Mouse (Mus musculus): ENCODE data around the gene Armt1.
"Not testable (repeated sequence)": the region's sequence is repeated elsewhere in the genome, so short reads cannot be mapped to it uniquely, and the experiment has no call there.

Armt1 gene

DNA sequence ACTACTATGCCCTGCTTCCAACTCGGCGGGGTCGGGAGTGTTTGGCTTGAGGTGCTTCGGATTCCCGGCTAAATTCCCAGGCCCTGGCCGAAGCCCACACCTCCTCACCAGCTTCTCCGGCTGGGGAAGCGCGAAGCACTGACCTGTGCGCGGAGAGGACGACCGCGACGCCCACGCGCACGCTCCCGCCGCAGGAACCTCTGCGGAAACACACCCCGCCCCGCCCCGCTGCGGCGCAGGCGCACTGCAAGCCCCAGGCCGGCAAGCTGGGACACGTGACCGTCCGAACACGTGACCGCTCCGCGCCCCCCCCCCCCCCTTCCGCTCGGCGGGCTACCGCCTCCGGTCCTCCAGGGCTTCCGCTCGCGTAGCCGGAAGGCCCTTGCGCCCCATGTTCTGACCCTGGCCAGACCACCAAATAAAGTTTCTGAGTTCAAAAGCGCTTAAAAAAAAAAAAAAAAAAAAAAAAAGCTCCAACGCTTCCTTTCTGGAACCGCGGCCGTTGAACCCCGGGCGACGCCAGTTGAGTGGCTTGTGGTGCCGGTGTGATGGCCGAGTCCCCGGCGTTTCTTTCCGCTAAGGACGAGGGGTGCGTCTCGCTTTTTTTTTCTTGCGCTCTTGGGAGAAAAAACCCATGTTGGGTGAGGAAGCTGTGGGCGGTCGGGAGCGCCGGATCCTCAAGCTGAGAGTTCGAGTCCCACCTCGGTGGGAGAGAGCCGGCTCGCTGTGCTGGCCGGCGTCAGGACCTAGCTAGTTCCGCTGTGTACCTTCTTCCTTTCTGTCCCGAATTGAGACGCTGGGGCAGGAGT, at the start of gene Armt1, which contains the start of gene Rmnd1:
Gene Armt1, plus strand, starts transcription at position 345 of the 809 bp plus-strand sequence.
Gene Rmnd1, minus strand, starts transcription at position 266 of the 809 bp plus-strand sequence.
- peak; percentile 94 for DNase-seq (ENCODE audit: low spot score)

DNA sequence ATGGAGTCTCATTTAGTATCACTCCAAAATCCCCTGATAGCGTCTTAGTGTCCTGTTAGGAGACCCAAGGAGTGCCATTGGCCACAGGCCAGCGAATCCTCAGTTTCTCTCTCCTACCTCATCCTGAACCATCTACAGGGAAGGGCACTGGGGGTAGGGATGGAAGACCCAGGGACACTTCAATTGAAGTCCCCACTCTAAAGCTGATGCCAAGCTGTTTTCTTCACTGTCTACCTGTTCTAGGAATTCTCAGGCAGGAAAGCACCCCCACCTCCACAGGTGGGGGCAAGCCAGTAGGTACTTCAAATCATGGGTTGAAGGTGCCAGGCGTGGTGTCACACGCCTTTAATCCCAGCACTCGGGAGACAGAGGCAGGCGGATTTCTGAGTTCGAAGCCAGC, 48.0 kb upstream of the Armt1 start:
- DNase-seq (ENCODE audit: low spot score), result no peak

DNA sequence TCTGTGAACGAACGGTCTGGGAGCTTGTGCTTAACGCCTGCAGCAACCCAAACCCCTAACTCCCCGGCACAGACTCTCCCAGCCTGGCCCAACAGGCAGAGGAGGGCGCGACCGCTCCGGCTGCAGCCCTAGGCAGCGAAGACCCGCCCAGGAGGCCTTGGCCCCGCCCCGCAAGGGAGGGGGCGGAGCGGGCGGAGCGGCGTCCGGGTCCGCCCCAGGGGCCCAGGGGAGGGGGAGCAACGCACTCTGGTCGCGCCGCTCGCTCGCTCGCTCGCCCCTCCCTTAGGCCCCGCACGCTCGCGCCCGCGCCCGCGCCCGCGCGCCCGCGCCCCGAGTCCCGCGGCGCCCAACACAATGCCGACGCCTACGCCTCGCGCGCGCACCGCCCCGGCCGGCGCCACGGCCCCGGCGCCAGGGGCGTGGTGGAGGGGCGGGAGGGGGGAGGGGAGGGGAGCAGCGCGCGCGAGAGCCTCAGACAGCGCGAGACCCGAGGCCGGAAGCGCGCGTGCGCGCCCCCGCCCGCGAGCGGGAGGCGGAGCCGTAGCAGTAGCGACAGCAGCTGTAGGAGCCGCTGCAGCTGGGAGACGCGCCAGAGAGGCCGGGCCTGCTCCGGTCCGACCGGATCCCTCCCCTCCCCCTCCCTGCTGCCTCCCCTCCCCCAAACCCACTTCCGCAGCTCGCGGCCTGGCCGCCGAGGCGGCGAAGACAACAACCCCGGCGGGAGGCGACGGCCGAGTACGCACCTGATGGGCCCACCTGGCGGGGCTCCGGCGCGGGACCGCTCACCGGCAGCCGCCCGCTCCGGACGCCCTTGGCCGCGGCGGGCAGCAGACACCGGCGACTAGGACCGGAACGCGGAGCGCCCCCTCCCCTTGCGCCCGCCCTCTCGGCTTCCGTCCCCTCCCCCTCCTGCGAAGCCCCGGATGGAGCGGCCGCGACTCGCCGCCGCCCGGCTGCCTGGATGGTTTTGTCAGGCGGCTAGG, 45.4 kb upstream of the Armt1 start:
- DNase-seq (ENCODE audit: low spot score), result peak; percentile 91

DNA sequence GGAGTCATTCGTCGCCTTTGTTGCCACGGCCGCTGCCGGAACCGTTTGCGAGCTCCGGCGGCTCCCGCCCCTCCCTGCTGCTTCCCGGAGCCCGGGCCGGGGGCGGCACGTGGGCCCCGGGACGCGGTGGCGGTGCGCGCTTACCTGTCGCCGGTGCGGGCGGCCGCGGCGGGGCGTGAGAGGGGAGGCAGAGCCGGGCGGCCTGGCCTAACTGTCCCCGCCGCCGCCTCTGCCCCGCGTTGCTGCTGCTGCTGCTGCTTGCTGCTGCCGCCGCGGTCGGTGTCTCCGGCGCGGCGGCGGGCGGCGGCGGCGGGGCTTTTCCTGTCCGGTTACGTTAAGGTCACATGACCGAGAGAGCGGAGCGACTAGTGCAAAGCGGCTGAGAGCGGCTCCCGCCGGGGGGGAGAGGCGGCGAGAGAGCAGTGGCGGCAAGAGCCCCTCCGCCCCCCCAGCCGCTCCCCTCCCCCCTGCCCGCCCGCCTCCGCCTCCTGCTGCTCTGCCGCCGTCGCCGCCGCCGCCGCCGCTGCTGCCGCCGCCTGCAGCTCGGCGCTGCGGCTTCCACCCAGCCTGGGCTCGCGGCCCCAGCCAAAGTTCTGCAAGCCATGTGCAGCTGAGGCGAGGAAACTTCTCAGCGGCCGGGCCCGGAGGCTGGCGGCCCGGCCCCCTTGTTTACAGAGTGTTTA, 44.4 kb upstream of the Armt1 start, which contains the start of gene Zbtb2:
Gene Zbtb2, minus strand, starts transcription at position 408 of the 683 bp plus-strand sequence.
- DNase-seq (ENCODE audit: low spot score), result peak; percentile 67

DNA sequence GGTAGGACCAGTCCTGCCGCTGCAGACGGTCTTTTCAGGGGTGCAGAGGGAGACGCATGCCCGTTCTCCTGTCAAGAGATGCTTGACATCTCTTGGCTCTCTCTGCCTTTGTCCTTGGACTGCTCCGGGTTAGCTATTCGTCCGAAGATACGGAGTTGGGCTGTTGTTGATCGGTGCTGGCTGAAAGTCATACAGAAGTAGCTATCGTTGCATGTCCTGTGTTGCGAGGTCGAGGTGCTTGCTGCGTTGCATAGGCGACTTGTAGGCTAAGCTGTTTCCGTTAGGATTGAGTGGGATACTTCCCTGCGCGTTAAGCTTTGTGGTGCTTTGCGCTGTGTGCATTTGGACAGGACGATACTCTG, 43.9 kb upstream of the Armt1 start:
- DNase-seq (ENCODE audit: low spot score), result peak; percentile 39

DNA sequence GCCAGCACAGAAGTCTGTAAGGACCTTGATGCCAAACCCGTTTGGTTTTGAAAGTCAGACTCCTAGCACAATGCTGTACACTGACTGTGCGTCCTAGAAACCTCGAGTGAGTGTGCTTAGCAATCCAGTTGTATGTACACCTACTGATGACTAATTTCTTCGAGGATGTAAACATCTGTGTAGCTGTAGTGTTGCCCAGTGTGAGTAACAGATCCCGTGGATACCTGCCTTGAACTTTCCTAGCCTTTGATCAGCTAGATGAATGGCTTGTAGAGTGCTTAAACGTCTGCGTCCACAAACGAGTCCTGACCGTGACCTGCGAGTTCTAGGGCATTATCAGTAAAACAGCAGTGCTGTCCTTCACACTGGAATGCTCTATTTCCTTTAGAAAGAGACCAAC, 43.2 kb upstream of the Armt1 start:
- no peak for DNase-seq (ENCODE audit: low spot score)

DNA sequence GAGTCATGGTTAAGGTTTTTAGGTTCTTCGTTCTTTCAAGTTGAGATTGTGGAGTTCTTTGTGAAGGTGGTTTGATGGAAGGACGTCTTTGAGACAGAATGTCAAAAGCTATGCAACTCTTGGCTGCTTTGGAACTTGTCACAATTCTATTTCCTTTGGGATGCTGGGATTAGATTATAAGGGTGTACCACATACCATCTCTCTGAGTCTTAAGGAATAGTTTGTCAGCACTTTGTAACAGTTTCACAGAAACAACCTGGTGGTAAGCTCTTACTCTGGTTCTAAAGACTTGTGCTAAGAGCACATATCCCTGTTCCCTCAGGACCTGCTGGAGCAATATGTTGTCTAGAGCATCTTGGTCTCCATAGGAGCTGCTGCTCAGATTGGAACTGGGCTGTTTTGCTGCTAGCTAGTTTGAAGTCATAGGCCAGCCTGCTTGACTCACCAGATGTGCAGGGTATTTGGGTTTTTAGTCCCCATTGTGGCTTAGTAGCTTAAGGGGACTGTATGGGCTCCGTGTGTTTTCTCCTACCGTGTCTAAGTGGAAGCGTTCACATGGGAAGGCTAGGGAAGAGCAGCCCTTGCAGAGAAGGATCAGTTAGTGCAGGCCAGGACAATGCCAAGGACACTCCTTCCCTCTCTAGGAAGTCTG, 42.7 kb upstream of the Armt1 start:
- no peak for DNase-seq (ENCODE audit: low spot score)

DNA sequence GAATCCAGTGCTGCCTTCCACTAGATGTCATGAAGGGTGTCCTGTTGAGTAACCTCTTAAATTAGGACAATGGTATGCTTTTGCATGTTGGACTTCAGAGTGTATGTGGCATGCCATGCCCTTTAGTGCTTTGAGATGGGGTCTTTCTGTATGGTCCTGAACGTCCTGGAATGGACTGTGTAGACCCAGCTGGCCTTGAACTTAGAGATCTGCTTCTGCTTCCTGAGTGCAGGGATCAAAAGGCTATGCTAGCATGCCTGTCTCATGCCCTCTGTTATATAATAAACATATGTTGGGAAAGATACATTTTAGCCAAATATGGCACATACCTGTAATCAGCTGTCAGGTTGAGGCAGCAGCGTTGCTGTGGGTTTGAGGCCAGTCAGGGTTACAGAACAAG, 41.7 kb upstream of the Armt1 start:
- no peak for DNase-seq (ENCODE audit: low spot score)

DNA sequence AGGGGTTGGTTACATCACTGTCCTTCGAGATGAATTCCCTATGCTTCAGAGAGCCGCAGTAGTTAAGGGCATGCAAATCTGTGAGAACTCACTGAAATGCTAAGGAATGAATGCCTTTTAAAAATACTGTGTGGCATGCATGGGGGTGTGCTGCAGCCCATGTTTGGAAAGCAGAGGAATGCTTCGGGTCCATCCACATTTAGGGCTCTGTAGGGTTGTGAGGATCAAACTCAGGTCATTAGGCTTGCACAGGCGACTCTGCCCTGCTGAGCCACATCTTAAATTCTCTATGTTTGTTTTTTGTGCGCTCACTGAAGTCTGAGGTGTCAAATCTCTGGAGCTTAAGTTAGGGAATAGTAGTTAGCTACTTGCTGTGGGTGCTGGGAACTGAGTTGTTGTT, 41.2 kb upstream of the Armt1 start:
- no peak for DNase-seq (ENCODE audit: low spot score)

DNA sequence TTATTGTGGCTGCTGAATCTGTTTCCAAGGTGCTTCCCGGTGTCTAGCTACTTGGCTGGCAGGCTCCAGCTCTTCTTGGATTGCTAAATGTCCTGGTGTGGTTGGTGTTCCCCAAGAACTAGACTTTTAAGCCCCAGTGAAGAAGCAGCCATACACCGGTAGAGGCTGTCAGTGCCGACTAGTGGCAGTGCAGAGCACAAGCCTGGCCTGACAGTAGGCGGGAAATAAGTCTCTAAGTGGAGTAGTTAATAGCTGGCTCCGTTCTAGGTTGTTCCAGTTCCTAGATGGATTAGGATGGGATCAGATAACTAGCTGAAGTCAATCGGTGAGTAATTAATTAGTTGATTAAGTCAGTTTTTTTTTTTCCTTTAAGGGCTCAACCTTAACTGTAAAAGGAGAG, 40.4 kb upstream of the Armt1 start:
- peak; percentile 40 for DNase-seq (ENCODE audit: low spot score)

DNA sequence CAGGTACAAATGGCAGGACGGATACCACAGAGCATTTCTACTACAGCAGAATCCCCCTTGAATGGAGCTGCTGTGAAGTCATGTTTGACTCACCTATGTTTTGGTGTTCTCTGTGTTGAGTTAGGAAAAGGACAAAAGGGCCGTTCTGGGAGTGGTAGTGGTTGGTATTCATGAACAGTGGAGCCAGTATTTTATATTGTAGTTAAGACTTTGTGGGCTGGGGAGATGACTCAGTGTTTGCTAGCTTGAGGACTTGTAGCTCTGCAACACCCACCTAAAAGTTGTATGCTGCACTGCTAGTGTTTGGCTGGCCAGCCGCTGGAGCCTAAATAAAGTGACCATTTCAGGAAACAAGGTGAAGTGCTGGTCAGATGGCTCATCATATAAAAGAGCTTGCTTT, 36.9 kb upstream of the Armt1 start:
- no peak for DNase-seq (ENCODE audit: low spot score)

DNA sequence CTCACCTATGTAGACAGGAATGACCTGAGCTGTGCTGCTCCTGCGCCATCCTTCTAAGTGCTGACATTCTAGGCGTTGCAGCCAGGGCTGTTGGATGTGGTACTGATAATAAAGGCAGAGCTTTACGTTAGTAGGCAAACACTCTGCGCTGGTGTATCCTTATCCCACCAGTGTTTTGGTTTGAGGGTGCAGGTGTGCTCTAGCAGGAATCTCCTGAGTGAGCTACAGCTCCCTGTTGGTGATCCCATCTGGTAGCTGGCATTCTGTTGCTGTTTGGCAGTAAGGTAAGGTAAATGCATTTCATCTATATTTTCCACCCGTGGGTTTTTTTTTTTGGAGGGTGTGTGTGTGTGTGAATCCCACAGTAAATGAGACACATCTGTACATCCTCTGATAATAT, 34.2 kb upstream of the Armt1 start:
- DNase-seq (ENCODE audit: low spot score), result no peak

DNA sequence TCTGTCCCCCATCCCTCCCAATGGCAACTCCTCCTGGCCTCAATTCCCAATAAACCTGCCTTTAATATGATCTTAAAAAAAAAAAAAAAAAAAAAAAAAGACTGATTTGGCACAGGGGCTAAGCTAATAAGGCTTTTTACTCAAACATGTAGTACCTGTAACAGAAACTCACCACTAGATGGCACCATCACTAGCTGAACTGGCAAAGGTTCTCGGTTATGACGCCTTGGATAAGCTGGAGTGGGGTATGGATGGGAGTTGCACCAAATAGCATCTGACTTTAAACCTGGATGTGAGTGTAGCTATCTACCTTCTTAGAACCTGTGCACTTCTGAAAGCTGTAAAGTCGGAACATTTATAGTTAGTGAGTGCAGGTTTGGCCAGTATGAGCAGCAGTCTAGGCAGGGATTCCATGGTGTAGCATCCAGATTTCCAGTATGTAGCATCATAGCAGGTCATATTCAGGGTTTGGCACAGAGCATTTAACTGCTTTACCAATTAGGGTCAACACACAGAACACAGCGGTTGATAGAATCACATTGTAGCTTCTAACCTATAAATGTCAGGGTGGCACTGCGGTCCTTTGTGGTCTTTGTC, 27.3 kb upstream of the Armt1 start:
- peak; percentile 83 for DNase-seq (ENCODE audit: low spot score)

DNA sequence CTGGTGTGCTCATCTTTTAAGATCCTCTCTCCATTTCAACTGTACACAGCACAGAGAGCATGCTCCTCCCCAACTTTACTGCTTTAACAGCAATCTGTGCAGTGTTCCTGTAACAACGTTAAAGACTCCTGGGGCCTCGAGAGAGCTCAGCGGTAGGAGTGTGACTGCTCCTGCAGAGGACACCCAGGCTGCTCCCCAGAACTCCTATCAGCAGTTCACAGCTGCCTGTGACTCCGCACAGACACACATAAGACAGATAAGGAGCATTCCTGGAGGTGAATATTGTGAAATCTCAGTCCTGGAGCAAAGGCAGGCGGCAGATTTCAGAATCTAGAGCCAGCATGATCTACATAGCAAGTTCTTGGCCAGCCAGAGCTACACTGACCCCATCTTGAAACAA, 26.8 kb upstream of the Armt1 start:
- DNase-seq (ENCODE audit: low spot score), result no peak

DNA sequence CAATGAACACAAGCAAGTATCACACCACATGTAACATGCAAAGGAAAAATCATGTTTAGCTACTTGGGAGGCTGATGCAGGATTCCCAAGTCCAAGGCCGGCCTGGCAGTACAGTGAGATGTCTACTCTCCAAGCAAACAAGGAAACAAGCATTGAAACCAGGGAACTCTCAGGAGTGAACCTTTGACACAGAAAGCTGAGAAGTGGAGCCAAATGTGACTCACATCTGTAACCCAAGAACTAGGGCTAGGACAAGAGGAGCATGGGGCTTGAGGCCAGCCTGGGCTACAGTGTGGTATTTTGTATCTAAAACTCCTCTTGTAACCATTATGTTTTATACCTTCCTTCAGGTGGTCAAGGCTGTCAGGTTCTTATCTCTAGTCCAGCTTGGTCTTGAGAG, 25.1 kb upstream of the Armt1 start:
- no peak for DNase-seq (ENCODE audit: low spot score)

DNA sequence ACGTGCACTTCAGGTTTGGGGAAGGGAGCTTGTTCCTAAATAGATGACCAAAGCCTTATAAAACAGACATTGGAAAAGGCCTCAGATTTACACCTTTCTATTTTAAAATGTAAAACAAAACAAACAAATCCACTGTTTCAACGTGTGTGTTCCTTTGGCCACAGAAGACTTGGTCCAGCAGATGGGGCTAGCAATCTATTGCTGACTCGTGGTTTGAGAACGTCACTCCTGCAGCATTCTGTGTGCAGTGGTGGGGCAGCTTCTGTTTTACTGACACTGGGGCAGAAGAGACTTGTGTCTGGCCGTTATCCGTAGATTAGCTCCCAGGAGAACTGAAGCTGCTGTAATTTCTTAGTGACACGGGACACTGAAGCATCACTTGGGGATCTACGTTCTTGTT, 7.0 kb upstream of the Armt1 start:
- no peak for DNase-seq (ENCODE audit: low spot score)

DNA sequence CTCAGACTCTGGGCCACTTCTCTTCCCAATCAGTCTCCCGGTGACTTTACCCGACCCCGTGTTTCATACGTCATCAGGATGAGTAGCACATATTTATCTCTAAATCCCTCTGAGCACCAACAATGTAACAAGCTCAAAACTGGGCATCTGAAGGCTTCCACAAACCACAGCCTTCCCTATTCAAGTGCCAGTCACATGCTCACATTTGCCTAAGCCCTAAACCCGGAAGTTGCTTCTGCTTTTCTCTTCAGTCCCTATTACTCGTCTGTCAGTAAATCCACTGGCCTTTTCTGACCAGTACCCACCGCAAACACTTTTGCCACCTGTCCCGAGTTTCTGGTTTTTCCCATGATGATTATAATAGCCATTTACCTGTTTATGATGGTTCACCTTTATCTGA, 1.9 kb upstream of the Armt1 start:
- DNase-seq (ENCODE audit: low spot score), result no peak

DNA sequence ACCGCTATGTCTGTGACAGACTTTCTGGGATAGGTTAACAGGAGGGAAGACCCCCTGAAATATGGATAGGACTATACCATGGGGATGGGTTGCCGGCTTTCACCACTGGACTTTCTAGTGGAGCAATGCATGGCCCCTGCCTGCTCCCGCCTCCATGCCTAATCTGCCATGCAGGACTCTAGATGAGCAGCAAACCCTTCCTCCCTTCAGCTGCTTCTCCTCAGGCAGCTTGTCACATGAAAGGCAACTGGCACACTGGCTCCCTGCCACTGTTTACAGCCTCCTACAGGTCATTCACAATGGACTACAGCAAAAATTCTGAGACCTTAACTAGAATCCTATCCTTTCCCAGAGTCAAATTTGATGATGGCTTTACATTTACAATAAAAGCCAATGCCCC, 1.4 kb upstream of the Armt1 start:
- no peak for DNase-seq (ENCODE audit: low spot score)

DNA sequence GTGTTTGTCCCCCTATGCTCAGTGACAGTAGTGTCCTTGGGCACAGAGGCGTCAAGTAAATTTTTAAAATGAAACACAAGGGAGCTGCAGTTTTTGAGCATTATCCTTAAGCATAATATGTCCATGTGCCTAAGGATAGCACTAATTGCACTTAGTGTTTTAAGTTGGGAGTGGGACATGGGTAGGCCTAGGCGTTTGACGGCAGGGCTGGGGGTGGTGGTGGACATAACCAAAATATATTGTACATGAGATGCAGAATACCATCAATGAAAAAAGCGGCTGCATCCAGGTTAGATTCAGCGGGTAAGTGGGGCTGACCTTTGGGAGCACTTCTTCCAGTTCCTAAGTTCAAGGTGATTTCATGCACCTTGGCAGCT, 533 bp upstream of the Armt1 start:
- DNase-seq (ENCODE audit: low spot score), result no peak

DNA sequence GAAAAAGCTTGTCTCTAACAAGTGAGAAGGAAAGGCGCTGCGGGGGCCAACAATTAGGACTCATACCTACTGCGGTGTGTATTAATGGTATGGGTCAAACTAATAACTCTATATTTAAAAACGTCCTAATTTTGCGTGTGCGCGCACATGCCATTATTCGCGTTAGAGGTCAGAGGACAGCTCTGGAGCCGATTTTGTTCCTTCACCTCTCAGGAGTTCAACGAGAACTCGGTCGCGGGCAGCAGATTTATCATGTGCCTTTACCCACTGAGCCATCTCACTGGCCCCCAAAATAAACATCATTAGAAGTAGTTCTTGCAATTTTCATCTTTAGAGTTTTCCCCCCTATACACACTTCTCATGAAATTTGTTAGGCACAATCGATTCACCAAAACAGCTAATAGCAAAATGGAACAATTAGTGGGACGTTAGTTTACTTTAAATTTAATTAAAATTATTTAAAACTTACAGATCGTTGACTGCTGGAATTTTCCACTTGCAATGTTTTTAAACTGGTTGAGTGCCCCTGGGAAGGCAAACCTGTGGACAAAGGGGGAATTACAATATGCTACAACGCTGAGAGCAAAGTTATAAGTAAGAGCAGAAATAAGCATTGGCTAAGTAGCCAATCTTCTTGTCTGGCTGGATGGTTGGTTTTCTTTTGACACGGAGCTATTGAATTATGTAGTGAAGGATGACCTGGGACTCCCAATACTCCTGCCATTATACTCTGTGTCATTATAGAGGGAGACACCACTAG, 909 bp downstream of the Armt1 start:
- peak; percentile 49 for DNase-seq (ENCODE audit: low spot score)

DNA sequence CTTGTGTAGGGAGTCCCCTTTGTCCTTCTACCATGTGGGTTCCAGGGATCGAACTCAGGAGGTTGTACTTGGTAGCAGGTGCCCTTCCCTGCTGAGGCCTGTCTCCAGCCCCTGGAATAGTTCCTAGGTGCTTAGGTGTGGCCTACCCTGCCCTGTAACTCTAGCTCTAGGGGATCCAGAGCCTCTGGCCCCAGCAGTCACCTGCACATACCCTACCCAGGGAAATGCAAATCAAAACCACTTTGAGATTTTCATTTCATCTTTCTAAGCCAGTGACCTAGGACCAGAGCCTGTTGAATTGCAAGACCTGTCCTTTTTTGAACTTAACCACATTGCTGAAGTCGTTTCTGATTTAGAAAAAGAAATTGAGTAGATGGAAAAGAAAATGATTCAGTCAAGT, 1.6 kb downstream of the Armt1 start:
- not testable (repeated sequence) for DNase-seq (ENCODE audit: low spot score)

Data from embryo, embryonic 10 days (tissue).